Mouse (Mus musculus): ENCODE data around the gene Tmem108. TPM values are rescaled to one million over a fixed set of nuclear protein-coding genes. Genes with fewer than 3 reads are reported as not detected.

The Tmem108 gene
- polyA plus RNA-seq, 1 experiment from 2014 or later = 25.9 TPM

DNA sequence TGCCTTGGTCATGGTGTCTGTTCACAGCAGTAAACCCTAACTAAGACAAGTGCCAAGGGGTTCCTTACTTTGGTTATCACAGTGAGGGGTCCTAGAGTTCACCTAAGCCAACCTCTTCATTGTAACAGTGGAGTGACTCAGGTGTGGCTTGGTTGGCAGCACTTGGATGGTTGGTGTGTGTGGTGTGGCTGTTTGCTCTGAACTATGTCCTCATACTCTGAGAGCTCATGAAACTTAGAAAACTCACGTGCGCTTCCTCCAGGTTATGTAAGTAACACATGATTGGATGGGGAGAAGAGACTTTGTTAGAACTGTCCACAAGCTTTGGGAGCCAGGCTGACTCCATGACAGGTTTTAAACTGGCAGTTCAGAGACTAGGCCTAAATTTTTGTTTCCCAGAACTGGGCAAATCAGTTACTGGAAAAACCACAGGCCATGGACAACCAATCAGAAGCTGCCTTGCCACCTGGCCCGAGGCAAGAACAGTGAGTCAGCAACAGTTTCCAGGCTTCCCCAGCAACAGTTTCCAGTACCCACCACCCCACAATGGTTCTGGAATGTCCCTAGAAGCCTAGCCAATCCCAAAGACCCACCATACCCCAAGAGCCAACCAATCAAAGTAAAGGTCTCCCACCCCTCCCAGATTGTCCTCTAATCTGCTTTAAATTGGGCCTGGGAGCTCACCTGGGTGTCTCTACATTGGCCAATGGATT lies 257.9 kb downstream of the Tmem108 start:
- peaks cover 43% of the 10 kb centered on the region for H3K4me1 ChIP-seq
- 0 out of 2 replicates have a peak, but pooled peaks cover 7% of the 10 kb centered on the region for H3K27me3 ChIP-seq (replicated peaks)
- H3K9me3 ChIP-seq (replicated peaks) = no peaks in the 10 kb centered on the region
- 85% methylated on average over 3 of the region's 3 CpGs for WGBS
- H3K4me2 ChIP-seq = no peak overlapping the region
- H3K27ac ChIP-seq (replicated peaks) = peak overlapping the region; percentile 60; the same call in 1 of the 2 replicates
- no peak overlapping the region for H3K4me3 ChIP-seq (replicated peaks)
- H3K9ac ChIP-seq (replicated peaks) = no peak overlapping the region
- no peak for ATAC-seq (ENCODE audit: low FRiP score)
- no peaks in the 10 kb centered on the region for H3K36me3 ChIP-seq

DNA sequence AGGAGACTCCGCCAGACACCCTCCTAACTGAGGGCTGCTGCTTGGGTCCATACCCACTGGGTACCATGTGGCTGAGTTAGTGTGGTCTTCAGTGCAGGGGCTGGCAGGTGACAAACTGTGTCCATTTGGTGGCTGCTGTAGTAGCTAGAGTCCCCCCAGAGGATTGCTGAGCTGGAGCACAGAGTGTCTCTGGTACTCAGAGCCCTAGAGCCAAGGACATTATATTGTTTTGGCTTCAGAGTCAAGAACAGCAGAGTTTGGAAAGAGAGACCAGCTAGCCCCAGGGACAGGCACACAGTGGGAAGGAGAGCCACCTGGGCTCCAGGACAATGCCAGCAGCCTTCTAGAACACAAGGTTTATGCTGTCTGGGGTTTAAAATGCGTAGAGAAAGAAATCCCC lies 259.0 kb downstream of the Tmem108 start:
- H3K9me3 ChIP-seq (replicated peaks) = no peaks in the 10 kb centered on the region
- peaks cover 43% of the 10 kb centered on the region for H3K4me1 ChIP-seq
- 0 out of 2 replicates have a peak, but pooled peaks cover 7% of the 10 kb centered on the region for H3K27me3 ChIP-seq (replicated peaks)
- no peaks in the 10 kb centered on the region for H3K36me3 ChIP-seq
- ATAC-seq (ENCODE audit: low FRiP score) = no peak
- H3K9ac ChIP-seq (replicated peaks) = no peak overlapping the region
- no peak overlapping the region for H3K4me3 ChIP-seq (replicated peaks)
- 69% methylated on average over 2 of the region's 2 CpGs for WGBS
- H3K27ac ChIP-seq (replicated peaks) = peak overlapping the region; percentile 45; the same call in 1 of the 2 replicates
- H3K4me2 ChIP-seq = no peak overlapping the region

DNA sequence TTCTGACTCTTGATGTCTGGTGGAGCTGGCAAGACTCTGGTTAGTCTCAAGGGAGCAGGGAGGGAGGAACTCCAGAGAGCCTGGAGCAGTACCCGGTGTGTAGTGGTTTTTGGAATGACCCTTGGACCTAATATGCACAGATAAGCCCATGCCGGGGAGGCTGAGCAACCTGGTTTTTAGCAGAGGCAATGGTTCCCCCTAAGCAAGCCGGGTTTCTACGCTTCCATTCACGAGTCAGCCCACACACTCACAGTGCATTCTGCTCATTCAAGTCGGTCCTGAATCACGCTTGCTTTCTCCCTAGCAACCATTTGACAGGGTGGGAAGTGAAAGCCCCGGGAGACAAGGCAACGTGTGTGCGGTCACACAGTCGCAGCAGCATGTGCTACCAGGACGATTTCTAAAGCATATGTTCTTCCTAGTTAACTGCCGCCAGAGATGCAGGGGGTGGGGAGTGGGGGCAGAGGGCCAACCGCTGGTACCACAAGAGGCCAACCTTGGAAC lies 259.7 kb downstream of the Tmem108 start:
- peak; percentile 73; the same call in 1 of the 2 replicates for ATAC-seq (ENCODE audit: low FRiP score)
- Histone ChIP-seq H3K9ac (replicated peaks) (0 out of 2 replicates have a peak overlapping the region, but pooled peaks have one; percentile 10), H3K4me1 (peaks cover 41% of the 10 kb centered on the region), H3K27ac (replicated peaks) (peak overlapping the region; percentile 45), H3K4me3 (replicated peaks) (no peak overlapping the region), H3K27me3 (replicated peaks) (0 out of 2 replicates have a peak, but pooled peaks cover 7% of the 10 kb centered on the region), H3K4me2 (peak overlapping the region; percentile 22; the same call in 1 of the 2 replicates), H3K36me3 (no peaks in the 10 kb centered on the region), H3K9me3 (replicated peaks) (no peaks in the 10 kb centered on the region)
- 3% methylated on average over 14 of the region's 14 CpGs for WGBS

DNA sequence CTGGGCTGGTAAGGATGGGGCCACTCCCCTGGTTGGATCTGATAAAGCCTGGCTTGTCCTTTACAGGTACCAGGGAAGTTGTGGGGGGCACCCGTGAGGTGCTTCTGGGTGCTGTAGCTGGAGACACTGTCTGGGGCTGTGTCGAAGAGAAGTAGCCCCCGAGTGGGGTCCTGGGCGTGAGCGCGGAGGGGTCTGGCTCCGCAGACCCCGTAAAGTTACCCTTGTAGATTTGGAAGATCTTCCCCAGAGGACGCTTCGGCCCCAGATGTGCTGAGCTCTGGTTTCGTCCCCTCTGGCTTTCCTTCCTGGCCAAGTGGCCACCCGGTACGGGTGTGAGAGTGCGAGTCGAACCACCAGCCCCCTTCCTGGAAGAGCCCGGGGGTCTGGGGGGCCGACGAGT lies 262.3 kb downstream of the Tmem108 start:
- Histone ChIP-seq H3K9me3 (replicated peaks) (no peaks in the 10 kb centered on the region), H3K27me3 (replicated peaks) (0 out of 2 replicates have a peak, but pooled peaks cover 7% of the 10 kb centered on the region), H3K9ac (replicated peaks) (no peak overlapping the region), H3K4me3 (replicated peaks) (no peak overlapping the region), H3K4me1 (peaks cover 39% of the 10 kb centered on the region), H3K4me2 (no peak overlapping the region), H3K27ac (replicated peaks) (no peak overlapping the region), H3K36me3 (no peaks in the 10 kb centered on the region)
- ATAC-seq (ENCODE audit: low FRiP score) = no peak
- 87% methylated on average over 18 of the region's 18 CpGs for WGBS

DNA sequence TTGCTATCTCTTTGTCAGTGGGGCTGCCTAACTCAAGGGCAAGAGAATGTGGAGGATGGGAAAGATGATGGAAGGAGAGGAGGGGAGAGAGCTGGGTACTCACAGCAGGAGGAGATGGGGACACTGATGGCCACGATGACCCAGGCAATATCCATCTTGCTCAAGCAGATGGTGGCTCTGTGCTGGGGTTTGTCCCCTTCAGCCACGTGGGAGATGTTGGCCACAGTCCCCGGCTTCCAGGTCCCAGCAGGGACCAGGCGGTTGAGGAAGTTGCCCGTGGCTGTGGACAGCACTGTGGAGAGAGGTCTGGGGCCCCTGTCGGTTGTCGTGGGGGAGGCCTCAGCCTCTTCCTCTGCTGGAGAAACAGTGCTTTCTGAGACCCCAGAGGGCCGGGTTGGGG lies 262.9 kb downstream of the Tmem108 start:
- 0 out of 2 replicates have a peak, but pooled peaks cover 7% of the 10 kb centered on the region for H3K27me3 ChIP-seq (replicated peaks)
- no peaks in the 10 kb centered on the region for H3K9me3 ChIP-seq (replicated peaks)
- no peaks in the 10 kb centered on the region for H3K36me3 ChIP-seq
- H3K9ac ChIP-seq (replicated peaks) = no peak overlapping the region
- WGBS = 64% methylated on average over 8 of the region's 8 CpGs
- no peak overlapping the region for H3K4me2 ChIP-seq
- no peak overlapping the region for H3K4me3 ChIP-seq (replicated peaks)
- H3K4me1 ChIP-seq = peaks cover 37% of the 10 kb centered on the region
- no peak overlapping the region for H3K27ac ChIP-seq (replicated peaks)
- ATAC-seq (ENCODE audit: low FRiP score) = no peak

DNA sequence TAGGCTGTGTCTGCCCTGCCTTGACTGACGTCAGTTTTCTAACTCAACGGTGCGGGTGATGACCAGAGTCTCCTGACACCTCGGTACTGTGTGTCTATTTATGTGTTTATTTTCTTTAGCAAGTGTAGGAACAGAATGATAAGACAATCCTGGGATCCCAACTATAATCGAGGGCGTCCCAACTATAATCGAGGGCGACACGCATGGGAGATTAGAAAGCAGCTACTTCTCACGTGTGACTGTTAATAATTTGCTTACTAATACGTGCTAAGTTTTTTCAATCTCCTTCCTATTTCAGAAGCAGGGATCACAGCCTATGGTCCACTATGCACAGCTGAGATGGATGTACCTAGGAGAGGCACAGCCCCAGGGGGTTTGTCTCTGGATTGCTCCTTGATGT lies 266.2 kb downstream of the Tmem108 start:
- WGBS = 82% methylated on average over 11 of the region's 11 CpGs
- no peak overlapping the region for H3K4me2 ChIP-seq
- ATAC-seq (ENCODE audit: low FRiP score) = no peak

DNA sequence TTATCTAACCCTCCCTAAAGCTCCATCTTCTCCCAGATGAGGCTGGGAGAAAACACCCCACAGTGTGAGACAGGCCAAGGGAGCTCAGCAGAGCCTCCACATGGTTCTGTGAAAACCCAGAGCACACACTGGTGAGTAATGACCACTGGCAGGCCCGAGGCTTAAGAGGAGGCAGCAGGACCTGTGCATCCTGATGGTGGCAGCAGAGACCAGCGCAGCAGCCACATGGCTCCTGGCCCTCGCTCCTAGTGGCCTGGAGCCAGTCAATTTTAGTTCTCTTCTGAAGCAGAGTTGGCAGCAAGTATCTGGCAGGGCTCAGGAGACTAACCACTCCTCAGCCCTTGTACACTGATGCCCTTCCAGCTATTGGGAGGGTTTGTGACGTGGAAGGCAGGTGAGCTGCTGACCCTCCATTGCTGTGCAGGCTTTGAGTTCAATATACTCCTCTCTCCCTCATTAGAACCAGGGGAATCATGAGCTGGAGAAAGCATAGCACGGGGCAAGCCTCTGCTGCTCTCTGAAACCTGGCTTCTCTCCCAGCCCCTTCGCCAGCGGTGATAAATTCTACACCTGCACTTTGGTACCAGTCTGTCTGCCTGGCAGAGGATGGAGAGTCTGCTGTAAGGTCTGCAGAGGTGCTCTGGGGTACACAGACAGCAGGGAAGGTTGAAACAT lies 267.2 kb downstream of the Tmem108 start:
- WGBS = 19% methylated on average over 7 of the region's 7 CpGs
- no peak overlapping the region; the same call in 1 of the 2 replicates for H3K9ac ChIP-seq (replicated peaks)
- peaks cover 17% of the 10 kb centered on the region for H3K4me1 ChIP-seq
- peak overlapping the region; percentile 15; the same call in 1 of the 2 replicates for H3K4me2 ChIP-seq
- no peak overlapping the region for H3K4me3 ChIP-seq (replicated peaks)
- H3K36me3 ChIP-seq = no peaks in the 10 kb centered on the region
- 0 out of 2 replicates have a peak, but pooled peaks cover 5% of the 10 kb centered on the region for H3K27me3 ChIP-seq (replicated peaks)
- no peaks in the 10 kb centered on the region for H3K9me3 ChIP-seq (replicated peaks)
- peak overlapping the region; percentile 54; the same call in 1 of the 2 replicates for H3K27ac ChIP-seq (replicated peaks)
- ATAC-seq (ENCODE audit: low FRiP score) = peak; percentile 87

More for the DNA sequence above, 266.2 kb downstream of the Tmem108 start:
- Histone ChIP-seq H3K4me3 (replicated peaks) (no peak overlapping the region), H3K27ac (replicated peaks) (no peak overlapping the region), H3K27me3 (replicated peaks) (0 out of 2 replicates have a peak, but pooled peaks cover 7% of the 10 kb centered on the region), H3K9me3 (replicated peaks) (no peaks in the 10 kb centered on the region), H3K4me1 (peaks cover 19% of the 10 kb centered on the region), H3K36me3 (no peaks in the 10 kb centered on the region), H3K9ac (replicated peaks) (no peak overlapping the region)

DNA sequence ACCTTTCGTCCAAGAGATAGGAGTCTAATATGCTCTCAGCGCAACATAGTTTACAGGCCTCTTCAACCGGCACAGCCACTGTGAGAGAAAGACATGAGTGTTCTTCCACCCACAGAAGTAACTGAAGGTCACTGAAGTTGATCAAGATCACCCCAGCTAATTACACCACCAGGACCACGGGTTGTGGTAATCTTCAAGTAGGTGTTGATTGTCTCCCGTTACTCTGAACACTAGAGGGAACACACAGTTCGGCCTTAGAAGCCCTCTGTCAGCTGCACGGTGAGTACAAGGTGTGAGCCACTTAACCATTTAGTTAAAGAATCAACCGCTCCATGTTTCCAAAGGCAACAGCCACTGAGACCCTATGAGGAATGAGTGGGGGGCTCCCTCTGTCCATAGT lies 269.7 kb downstream of the Tmem108 start:
- ATAC-seq (ENCODE audit: low FRiP score) = no peak
- no peaks in the 10 kb centered on the region for H3K9me3 ChIP-seq (replicated peaks)
- no peaks in the 10 kb centered on the region for H3K36me3 ChIP-seq
- no peaks in the 10 kb centered on the region for H3K27me3 ChIP-seq (replicated peaks)
- 87% methylated on average over 8 of the region's 8 CpGs for WGBS
- H3K4me1 ChIP-seq = peaks cover 16% of the 10 kb centered on the region
- H3K27ac ChIP-seq (replicated peaks) = no peak overlapping the region
- H3K9ac ChIP-seq (replicated peaks) = no peak overlapping the region
- H3K4me3 ChIP-seq (replicated peaks) = no peak overlapping the region
- no peak overlapping the region for H3K4me2 ChIP-seq

- H3K27ac ChIP-seq (replicated peaks) = no peak overlapping the region
- no peaks in the 10 kb centered on the region for H3K36me3 ChIP-seq
- peak; percentile 54; the same call in 1 of the 2 replicates for ATAC-seq (ENCODE audit: low FRiP score)
These were observed 271.2 kb downstream of the Tmem108 start for GRCm38 (mm10) chr9:103490439-103490838.

DNA sequence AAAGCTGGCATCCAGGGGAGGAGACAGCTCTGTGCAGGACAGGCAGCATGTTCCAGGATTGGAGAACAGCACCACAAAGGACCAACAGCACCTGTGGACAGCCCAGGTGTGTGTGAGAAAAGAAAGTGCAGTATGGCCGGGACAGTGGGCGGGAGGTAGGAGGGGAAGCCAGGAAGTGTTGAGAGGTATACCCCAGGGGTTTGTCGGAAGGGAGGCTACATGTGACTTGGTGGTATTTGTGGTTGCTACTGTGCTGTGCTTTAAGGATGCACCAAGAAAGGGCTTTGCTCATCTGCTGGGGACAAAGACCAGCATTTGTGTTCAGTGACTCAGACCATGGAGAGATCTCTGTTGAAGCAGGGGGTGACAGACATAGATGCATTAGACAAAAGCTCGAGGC lies 271.8 kb downstream of the Tmem108 start:
- no peaks in the 10 kb centered on the region for H3K27me3 ChIP-seq (replicated peaks)
- 87% methylated on average over 4 of the region's 4 CpGs for WGBS
- H3K36me3 ChIP-seq = no peaks in the 10 kb centered on the region
- no peaks in the 10 kb centered on the region for H3K9me3 ChIP-seq (replicated peaks)
- no peak overlapping the region for H3K27ac ChIP-seq (replicated peaks)
- H3K4me3 ChIP-seq (replicated peaks) = no peak overlapping the region
- H3K4me1 ChIP-seq = peaks cover 19% of the 10 kb centered on the region
- no peak for ATAC-seq (ENCODE audit: low FRiP score)
- no peak overlapping the region for H3K4me2 ChIP-seq
- H3K9ac ChIP-seq (replicated peaks) = no peak overlapping the region

More at GRCm38 (mm10) chr9:103490439-103490838, 271.2 kb downstream of the Tmem108 start:
- no peaks in the 10 kb centered on the region for H3K27me3 ChIP-seq (replicated peaks)
- WGBS = 19% methylated on average over 2 of the region's 2 CpGs
- H3K9me3 ChIP-seq (replicated peaks) = no peaks in the 10 kb centered on the region
- no peak overlapping the region for H3K9ac ChIP-seq (replicated peaks)
- no peak overlapping the region for H3K4me2 ChIP-seq
- no peak overlapping the region for H3K4me3 ChIP-seq (replicated peaks)
- peaks cover 24% of the 10 kb centered on the region for H3K4me1 ChIP-seq

- WGBS = 72% methylated on average over 7 of the region's 7 CpGs
- no peak overlapping the region for H3K9ac ChIP-seq (replicated peaks)
- peaks cover 11% of the 10 kb centered on the region; the same call in 1 of the 2 replicates for H3K4me1 ChIP-seq
- no peak for ATAC-seq (ENCODE audit: low FRiP score)
- no peak overlapping the region for H3K27ac ChIP-seq (replicated peaks)
- no peaks in the 10 kb centered on the region for H3K9me3 ChIP-seq (replicated peaks)
- H3K4me2 ChIP-seq = no peak overlapping the region
- H3K36me3 ChIP-seq = no peaks in the 10 kb centered on the region
- H3K4me3 ChIP-seq (replicated peaks) = no peak overlapping the region
- no peaks in the 10 kb centered on the region for H3K27me3 ChIP-seq (replicated peaks)
These were observed 272.5 kb downstream of the Tmem108 start for GRCm38 (mm10) chr9:103489096-103489495.
